Mouse (Mus musculus): ENCODE results near the gene Eid1. TPM values are rescaled to one million over a fixed set of nuclear protein-coding genes. Genes with fewer than 3 reads are reported as not detected.

Eid1 gene
- polyA plus RNA-seq, 1 experiment from 2014 or later: 393 TPM

GRCm38 (mm10) chr2:125653286-125653685, 19.6 kb upstream of the Eid1 start:
- Histone ChIP-seq H3K4me2 (replicated peaks) (no peak overlapping the region), H3K9ac (no peak overlapping the region), H3K9me3 (no peaks in the 10 kb centered on the region), H3K36me3 (no peaks in the 10 kb centered on the region), H3K27ac (no peak overlapping the region), H3K4me1 (no peaks in the 10 kb centered on the region), H3K4me3 (no peak overlapping the region), H3K27me3 (replicated peaks) (no peaks in the 10 kb centered on the region)
- ATAC-seq (ENCODE audit: low FRiP score, low read depth): no peak
- WGBS: 96% methylated on average over 2 of the region's 2 CpGs

GRCm38 (mm10) chr2:125655391-125655790, 17.5 kb upstream of the Eid1 start:
- no peak for ATAC-seq (ENCODE audit: low FRiP score, low read depth)
- H3K27ac ChIP-seq: no peak overlapping the region
- no peak overlapping the region for H3K9ac ChIP-seq
- no peaks in the 10 kb centered on the region for H3K4me1 ChIP-seq
- H3K9me3 ChIP-seq: no peaks in the 10 kb centered on the region
- no peak overlapping the region for H3K4me2 ChIP-seq (replicated peaks)
- H3K4me3 ChIP-seq: no peak overlapping the region
- WGBS: 89% methylated on average over 9 of the region's 9 CpGs
- H3K27me3 ChIP-seq (replicated peaks): no peaks in the 10 kb centered on the region
- H3K36me3 ChIP-seq: no peaks in the 10 kb centered on the region

GRCm38 (mm10) chr2:125659823-125660536, 12.9 kb upstream of the Eid1 start:
- Histone ChIP-seq H3K9ac (no peak overlapping the region), H3K27ac (no peak overlapping the region)

DNA sequence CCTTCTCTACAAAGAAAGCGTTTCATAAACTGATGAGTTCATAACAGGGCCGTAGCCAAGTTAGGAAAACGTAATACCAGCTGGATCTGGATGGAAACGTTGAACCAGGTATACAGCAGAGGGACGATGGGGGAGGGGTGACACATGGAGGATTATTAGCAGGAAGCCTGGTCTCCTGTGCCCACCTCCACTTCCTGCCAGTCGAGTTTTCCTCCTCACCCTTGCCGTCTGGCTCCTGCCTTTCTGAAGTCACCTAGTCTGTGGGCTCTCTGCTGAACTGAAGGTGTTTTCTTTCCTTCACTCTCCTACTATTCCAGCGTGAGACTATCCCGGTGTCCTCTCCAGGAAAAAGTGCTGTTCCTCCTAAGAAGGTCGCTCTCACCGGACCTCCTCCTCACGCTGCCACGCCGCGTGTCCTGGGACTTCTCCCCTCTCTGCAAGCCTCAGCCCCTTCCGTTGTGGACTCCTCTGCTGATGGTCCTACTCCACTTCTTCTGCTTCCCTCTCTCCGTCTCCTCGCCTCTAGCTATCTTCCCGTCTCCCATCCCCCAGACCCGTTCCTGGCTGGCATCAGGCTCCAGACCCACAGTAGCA, 12.3 kb upstream of the Eid1 start:
- H3K4me2 ChIP-seq (replicated peaks): peak overlapping the region; percentile 42
- no peak overlapping the region for H3K27ac ChIP-seq
- WGBS: 45% methylated on average over 20 of the region's 20 CpGs
- peak; percentile 59 for ATAC-seq (ENCODE audit: low FRiP score, low read depth)
- no peak overlapping the region for H3K9ac ChIP-seq
- no peaks in the 10 kb centered on the region for H3K36me3 ChIP-seq
- no peaks in the 10 kb centered on the region for H3K9me3 ChIP-seq
- no peaks in the 10 kb centered on the region for H3K4me1 ChIP-seq
- no peak overlapping the region for H3K4me3 ChIP-seq
- no peaks in the 10 kb centered on the region for H3K27me3 ChIP-seq (replicated peaks)

More at GRCm38 (mm10) chr2:125659823-125660536, 12.9 kb upstream of the Eid1 start:
- Histone ChIP-seq H3K9me3 (no peaks in the 10 kb centered on the region), H3K27me3 (replicated peaks) (no peaks in the 10 kb centered on the region), H3K36me3 (no peaks in the 10 kb centered on the region), H3K4me3 (no peak overlapping the region), H3K4me2 (replicated peaks) (peak overlapping the region; percentile 42), H3K4me1 (no peaks in the 10 kb centered on the region)
- 19% methylated on average over 10 of the region's 10 CpGs for WGBS
- ATAC-seq (ENCODE audit: low FRiP score, low read depth): peak; percentile 73

GRCm38 (mm10) chr2:125661156-125661555, 11.7 kb upstream of the Eid1 start:
- Histone ChIP-seq H3K9me3 (no peaks in the 10 kb centered on the region), H3K36me3 (no peaks in the 10 kb centered on the region), H3K27me3 (replicated peaks) (no peaks in the 10 kb centered on the region), H3K9ac (no peak overlapping the region), H3K4me2 (replicated peaks) (peak overlapping the region; percentile 42), H3K4me3 (no peak overlapping the region), H3K4me1 (no peaks in the 10 kb centered on the region), H3K27ac (no peak overlapping the region)
- 52% methylated on average over 4 of the region's 4 CpGs for WGBS
- ATAC-seq (ENCODE audit: low FRiP score, low read depth): no peak; the same call in 1 of the 2 replicates

- Histone ChIP-seq H3K9ac (no peak overlapping the region), H3K4me3 (no peak overlapping the region), H3K9me3 (no peaks in the 10 kb centered on the region), H3K4me2 (replicated peaks) (no peak overlapping the region), H3K27me3 (replicated peaks) (no peaks in the 10 kb centered on the region), H3K36me3 (no peaks in the 10 kb centered on the region), H3K27ac (no peak overlapping the region), H3K4me1 (no peaks in the 10 kb centered on the region)
- ATAC-seq (ENCODE audit: low FRiP score, low read depth): no peak
- 90% methylated on average over 3 of the region's 3 CpGs for WGBS
Observed at GRCm38 (mm10) chr2:125662517-125662916, 10.4 kb upstream of the Eid1 start.

DNA sequence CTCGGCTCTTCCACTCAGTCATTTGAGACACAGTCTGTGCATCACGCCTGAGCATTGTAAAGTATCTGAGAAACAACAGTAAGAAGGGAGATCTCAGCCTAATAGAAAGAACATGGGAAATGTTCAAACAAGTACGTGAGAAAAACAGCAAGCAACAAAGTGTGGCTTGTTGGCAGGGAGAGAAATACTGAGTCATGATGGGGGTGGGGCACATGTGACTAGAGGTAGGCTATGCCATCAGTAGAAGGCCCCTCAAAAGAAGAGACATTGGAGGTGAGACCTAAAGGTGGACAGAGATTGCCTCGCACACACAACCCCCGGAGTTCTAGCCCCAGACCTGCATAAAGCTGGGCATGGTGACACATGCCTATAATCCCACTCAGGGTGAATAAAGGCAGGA, 7.7 kb upstream of the Eid1 start:
- no peak for ATAC-seq (ENCODE audit: low FRiP score, low read depth)
- Histone ChIP-seq H3K36me3 (no peaks in the 10 kb centered on the region), H3K4me1 (no peaks in the 10 kb centered on the region), H3K4me3 (no peak overlapping the region), H3K9me3 (no peaks in the 10 kb centered on the region), H3K27ac (no peak overlapping the region), H3K9ac (no peak overlapping the region), H3K4me2 (replicated peaks) (no peak overlapping the region), H3K27me3 (replicated peaks) (no peaks in the 10 kb centered on the region)
- 90% methylated on average over 5 of the region's 5 CpGs for WGBS

GRCm38 (mm10) chr2:125665909-125666308, 7.0 kb upstream of the Eid1 start:
- Histone ChIP-seq H3K9ac (no peak overlapping the region), H3K27ac (no peak overlapping the region), H3K4me2 (replicated peaks) (no peak overlapping the region), H3K4me1 (no peaks in the 10 kb centered on the region), H3K9me3 (no peaks in the 10 kb centered on the region), H3K36me3 (no peaks in the 10 kb centered on the region), H3K4me3 (no peak overlapping the region), H3K27me3 (replicated peaks) (no peaks in the 10 kb centered on the region)
- 85% methylated on average over 4 of the region's 4 CpGs for WGBS
- no peak for ATAC-seq (ENCODE audit: low FRiP score, low read depth)

GRCm38 (mm10) chr2:125666668-125667067, 6.2 kb upstream of the Eid1 start:
- Histone ChIP-seq H3K9me3 (no peaks in the 10 kb centered on the region), H3K27me3 (replicated peaks) (no peaks in the 10 kb centered on the region), H3K4me2 (replicated peaks) (no peak overlapping the region), H3K4me1 (no peaks in the 10 kb centered on the region), H3K4me3 (no peak overlapping the region), H3K36me3 (no peaks in the 10 kb centered on the region), H3K9ac (no peak overlapping the region), H3K27ac (no peak overlapping the region)
- ATAC-seq (ENCODE audit: low FRiP score, low read depth): no peak
- 86% methylated on average over 4 of the region's 4 CpGs for WGBS

- no peak for ATAC-seq (ENCODE audit: low FRiP score, low read depth)
- H3K4me1 ChIP-seq: no peaks in the 10 kb centered on the region
- no peak overlapping the region for H3K27ac ChIP-seq
- H3K4me3 ChIP-seq: no peak overlapping the region
- 74% methylated on average over 5 of the region's 5 CpGs for WGBS
- H3K9ac ChIP-seq: no peak overlapping the region
- no peaks in the 10 kb centered on the region for H3K9me3 ChIP-seq
- H3K36me3 ChIP-seq: no peaks in the 10 kb centered on the region
- H3K27me3 ChIP-seq (replicated peaks): no peaks in the 10 kb centered on the region
- H3K4me2 ChIP-seq (replicated peaks): no peak overlapping the region
Observed at GRCm38 (mm10) chr2:125667184-125667583, 5.7 kb upstream of the Eid1 start.

DNA sequence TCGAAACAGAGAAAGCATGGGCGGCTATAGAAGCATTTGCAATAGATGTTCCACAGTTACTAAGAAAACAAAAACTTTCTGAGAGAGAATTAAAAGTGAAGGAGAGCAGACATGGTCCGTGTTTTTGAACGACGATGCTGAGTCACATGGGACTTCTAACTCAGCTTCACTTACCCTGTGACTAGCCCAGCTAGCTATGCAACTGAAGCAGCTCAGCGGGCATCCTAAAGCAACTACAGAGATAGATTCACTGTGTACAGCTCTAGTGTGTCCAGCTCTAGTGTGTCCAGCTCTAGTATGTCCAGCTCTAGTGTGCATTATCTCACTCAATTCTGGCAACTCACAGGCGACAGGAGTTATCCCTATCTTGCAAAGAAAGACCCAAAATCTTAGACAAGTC, 5.2 kb upstream of the Eid1 start:
- 87% methylated on average over 7 of the region's 7 CpGs for WGBS
- no peaks in the 10 kb centered on the region for H3K4me1 ChIP-seq
- H3K9ac ChIP-seq: no peak overlapping the region
- no peak overlapping the region for H3K4me3 ChIP-seq
- H3K27ac ChIP-seq: no peak overlapping the region
- no peaks in the 10 kb centered on the region for H3K9me3 ChIP-seq
- ATAC-seq (ENCODE audit: low FRiP score, low read depth): no peak
- no peaks in the 10 kb centered on the region for H3K27me3 ChIP-seq (replicated peaks)
- no peak overlapping the region for H3K4me2 ChIP-seq (replicated peaks)
- no peaks in the 10 kb centered on the region for H3K36me3 ChIP-seq

DNA sequence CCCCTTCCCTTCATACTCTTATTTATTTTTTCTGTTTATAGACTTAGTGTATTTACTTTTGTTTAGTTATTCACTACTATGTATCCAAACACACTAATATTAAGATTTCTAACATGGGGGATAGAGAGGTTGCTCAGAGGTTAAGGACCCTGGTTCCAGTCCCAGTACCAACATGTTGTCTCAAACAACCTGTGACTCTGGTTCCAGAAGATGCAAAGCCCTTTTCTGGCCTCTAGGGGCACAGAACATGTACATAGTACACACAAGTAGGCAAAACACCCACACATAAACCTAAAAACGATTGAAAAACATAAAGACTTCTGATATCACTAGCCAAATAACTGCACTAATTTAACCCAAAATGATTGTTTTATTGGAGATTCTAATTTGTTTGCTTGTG, 2.0 kb upstream of the Eid1 start:
- H3K4me3 ChIP-seq: no peak overlapping the region

GRCm38 (mm10) chr2:125672568-125672956, 333 bp upstream of the Eid1 start:
- Histone ChIP-seq H3K9me3 (no peaks in the 10 kb centered on the region), H3K4me3 (peak overlapping the region; percentile 75), H3K9ac (peak overlapping the region; percentile 90), H3K4me1 (peaks cover 9% of the 10 kb centered on the region), H3K27me3 (replicated peaks) (no peaks in the 10 kb centered on the region), H3K36me3 (no peaks in the 10 kb centered on the region), H3K27ac (no peak overlapping the region), H3K4me2 (replicated peaks) (peak overlapping the region; percentile 67)
- WGBS: 38% methylated on average over 8 of the region's 20 CpGs
- no peak; the same call in none of the 2 replicates for ATAC-seq (ENCODE audit: low FRiP score, low read depth)

More for the DNA sequence above, 2.0 kb upstream of the Eid1 start:
- Histone ChIP-seq H3K36me3 (no peaks in the 10 kb centered on the region), H3K27ac (no peak overlapping the region), H3K9ac (no peak overlapping the region), H3K27me3 (replicated peaks) (no peaks in the 10 kb centered on the region), H3K9me3 (no peaks in the 10 kb centered on the region), H3K4me2 (replicated peaks) (no peak overlapping the region), H3K4me1 (peaks cover 9% of the 10 kb centered on the region)
- no peak for ATAC-seq (ENCODE audit: low FRiP score, low read depth)
- WGBS: 61% methylated on average over 1 of the region's 1 CpGs

All from neural tube, embryonic 12.5 days (tissue).